Mouse (Mus musculus) heart, embryonic 16.5 days (tissue): Measurements from ENCODE around the gene Cul7. TPM values are rescaled to one million over a fixed set of nuclear protein-coding genes. Genes with fewer than 3 reads are reported as not detected.

Source experiments
- polyA plus RNA-seq: library from polyadenylated mRNA; unstranded; fragments of >200 nt; fragmentation: Nextera tagmentation; extraction: Ambion mirVana; gene quantifications from 2 replicates; pipeline ENCODE4 v1.2.1, GENCODE M21; 2015

Cul7 gene
- polyA plus RNA-seq, 1 experiment from 2014 or later = 39.8 TPM

Other genes starting within 250 kb of the Cul7 start
- 20.2 and 37.5 TPM in 2 replicates for gene Crip3, start 221.4 kb upstream of the Cul7 start, polyA plus RNA-seq
- 0.55 and 1.2 TPM in 2 replicates for gene Slc22a7, start 211.9 kb upstream of the Cul7 start, polyA plus RNA-seq
- 0.07 and 0.14 TPM in 2 replicates for gene Ttbk1, start 162.7 kb upstream of the Cul7 start, polyA plus RNA-seq
- gene Dnph1, start 153.6 kb upstream of the Cul7 start, polyA plus RNA-seq = 28.0 and 29.6 TPM in 2 replicates
- 5.6 and 6.4 TPM in 2 replicates for gene Cul9, start 103.9 kb upstream of the Cul7 start, polyA plus RNA-seq
- 11.0 and 12.4 TPM in 2 replicates for gene Srf, start 94.2 kb upstream of the Cul7 start, polyA plus RNA-seq
- 37.6 and 46.0 TPM in 2 replicates for gene Ptk7, start 20.8 kb upstream of the Cul7 start, polyA plus RNA-seq
- gene Klc4, start 4.3 kb upstream of the Cul7 start, polyA plus RNA-seq = 25.7 and 29.0 TPM in 2 replicates
- gene Mrpl2, start 4.1 kb upstream of the Cul7 start, polyA plus RNA-seq = 117 and 119 TPM in 2 replicates
- 39.0 and 39.7 TPM in 2 replicates for gene Rrp36, start 24.0 kb downstream of the Cul7 start, polyA plus RNA-seq
- gene Mea1, start 28.5 kb downstream of the Cul7 start, polyA plus RNA-seq = 109 and 115 TPM in 2 replicates
- 175 and 179 TPM in 2 replicates for gene Klhdc3, start 30.6 kb downstream of the Cul7 start, polyA plus RNA-seq
- 56.1 and 59.9 TPM in 2 replicates for gene Ppp2r5d, start 54.8 kb downstream of the Cul7 start, polyA plus RNA-seq
- gene Pex6, start 61.1 kb downstream of the Cul7 start, polyA plus RNA-seq = 13.3 and 15.1 TPM in 2 replicates
- 1.8 and 2.5 TPM in 2 replicates for gene Gnmt, start 78.8 kb downstream of the Cul7 start, polyA plus RNA-seq
- 50.6 and 51.4 TPM in 2 replicates for gene Cnpy3, start 101.9 kb downstream of the Cul7 start, polyA plus RNA-seq
- gene Ptcra, start 113.4 kb downstream of the Cul7 start, polyA plus RNA-seq = 17.0 and 38.9 TPM in 2 replicates
- gene 2310039H08Rik, start 122.3 kb downstream of the Cul7 start, polyA plus RNA-seq = 52.0 and 55.1 TPM in 2 replicates
- gene Rpl7l1, start 132.3 kb downstream of the Cul7 start, polyA plus RNA-seq = 93.0 and 103 TPM in 2 replicates
- 3.5 and 3.9 TPM in 2 replicates for gene Bicral, start 208.1 kb downstream of the Cul7 start, polyA plus RNA-seq
- 40.3 and 42.9 TPM in 2 replicates for gene Tbcc, start 240.3 kb downstream of the Cul7 start, polyA plus RNA-seq